Mouse (Mus musculus) lung, embryonic 14.5 days (tissue): Measurements from ENCODE around the gene Adipor1. TPM values are rescaled to one million over a fixed set of nuclear protein-coding genes. Genes with fewer than 3 reads are reported as not detected.

Source experiments
- ATAC-seq: fragments of 200-750 bp; cut with Nextera tagmentation; 2 replicates; pipeline ENCODE4 v1.8.0; 2017; ENCODE audit warnings: mild to moderate bottlenecking, moderate TSS enrichment, moderate library complexity; ENCODE audit not compliant: insufficient read depth
- DNase-seq: peaks from one replicate; pipeline ENCODE4 v3.0.0-alpha.2; 2015
- H3K27ac ChIP-seq: fragments of 300-500 bp; sonication (generic); 2 replicates; pipeline ENCODE4 v1.5.1; 2014; ENCODE audit warnings: low read depth, mild to moderate bottlenecking, moderate library complexity
- H3K27me3 ChIP-seq: fragments of 300-500 bp; sonication (generic); 2 replicates; pipeline ENCODE4 v1.6.1; 2014; ENCODE audit warnings: low read length, control low read depth; ENCODE audit not compliant: insufficient read depth
- H3K36me3 ChIP-seq: fragments of 300-500 bp; sonication (generic); 2 replicates; pipeline ENCODE4 v1.6.1; 2014; ENCODE audit warnings: control low read depth; ENCODE audit not compliant: insufficient read depth
- H3K4me1 ChIP-seq: fragments of 300-500 bp; sonication (generic); 2 replicates; pipeline ENCODE4 v1.6.1; 2014; ENCODE audit warnings: antibody characterized with exemption, control low read depth; ENCODE audit not compliant: insufficient read depth
- H3K4me2 ChIP-seq: fragments of 300-500 bp; sonication (generic); 2 replicates; pipeline ENCODE4 v1.6.1; 2014; ENCODE audit warnings: mild to moderate bottlenecking
- H3K4me3 ChIP-seq: fragments of 300-500 bp; sonication (generic); 2 replicates; pipeline ENCODE4 v1.5.1; 2014; ENCODE audit warnings: low read depth, low read length
- H3K9ac ChIP-seq: fragments of 300-500 bp; sonication (generic); 2 replicates; pipeline ENCODE4 v1.6.1; 2014
- H3K9me3 ChIP-seq: fragments of 300-500 bp; sonication (generic); 2 replicates; pipeline ENCODE4 v1.6.1; 2016; ENCODE audit warnings: low read depth, low read length, control low read depth
- CTCF ChIP-seq: IDR thresholded peaks from 2 replicates; pipeline ENCODE4 v1.5.1; 2016; ENCODE audit warnings: antibody characterized with exemption, low read depth
- whole genome bisulfite sequencing: fragments of 180-500 bp; shearing (Covaris S2); extraction: QIAGEN DNeasy Blood & Tissue Kit; methylation state at CpG from one replicate; pipeline ENCODE4 v1.1.7; 2014; 5-methylcytosine and 5-hydroxymethylcytosine counted together
- polyA plus RNA-seq: library from polyadenylated mRNA; unstranded; fragments of >200 nt; fragmentation: Nextera tagmentation; extraction: Ambion mirVana; gene quantifications from 2 replicates; pipeline ENCODE4 v1.2.1, GENCODE M21; 2014

Gene Adipor1
- polyA plus RNA-seq, 1 experiment from 2014 or later, result 86.8 TPM

- TF ChIP-seq CTCF, result no peak
- WGBS, result 19% methylated on average over 5 of the region's 5 CpGs
- H3K27ac ChIP-seq, result no peak overlapping the region
These were observed 40.9 kb downstream of the Adipor1 start for GRCm38 (mm10) chr1:134456060-134456459.

GRCm38 (mm10) chr1:134458139-134458727 lies 43.1 kb downstream of the Adipor1 start:
- Histone ChIP-seq H3K4me3 (no peak overlapping the region), H3K4me1 (0 out of 2 replicates have a peak, but pooled peaks cover 4% of the 10 kb centered on the region), H3K27me3 (no peaks in the 10 kb centered on the region), H3K27ac (no peak overlapping the region), H3K36me3 (peaks cover 38% of the 10 kb centered on the region), H3K4me2 (no peak overlapping the region), H3K9ac (no peak overlapping the region), H3K9me3 (no peaks in the 10 kb centered on the region)
- no peak for DNase-seq
- ATAC-seq, result no peak
- TF ChIP-seq CTCF, result no peak
- 88% methylated on average over 7 of the region's 7 CpGs for WGBS

More at GRCm38 (mm10) chr1:134456060-134456459, 40.9 kb downstream of the Adipor1 start:
- no peak for DNase-seq
- ATAC-seq, result no peak
- Histone ChIP-seq H3K9me3 (no peaks in the 10 kb centered on the region), H3K4me3 (peak overlapping the region; percentile 85), H3K9ac (peak overlapping the region; percentile 95), H3K4me1 (0 out of 2 replicates have a peak, but pooled peaks cover 4% of the 10 kb centered on the region), H3K4me2 (peak overlapping the region; percentile 63), H3K27me3 (no peaks in the 10 kb centered on the region), H3K36me3 (peaks cover 28% of the 10 kb centered on the region)

- Histone ChIP-seq H3K4me1 (0 out of 2 replicates have a peak, but pooled peaks cover 4% of the 10 kb centered on the region), H3K27me3 (no peaks in the 10 kb centered on the region), H3K36me3 (peaks cover 59% of the 10 kb centered on the region), H3K9me3 (no peaks in the 10 kb centered on the region), H3K9ac (no peak overlapping the region), H3K27ac (no peak overlapping the region), H3K4me3 (no peak overlapping the region), H3K4me2 (no peak overlapping the region)
- ATAC-seq, result no peak
- no peak for TF ChIP-seq CTCF
- no peak for DNase-seq
- WGBS, result 91% methylated on average over 1 of the region's 1 CpGs
These were observed 45.4 kb downstream of the Adipor1 start for GRCm38 (mm10) chr1:134460294-134461284.

Other genes starting within 250 kb of the Adipor1 start
- 0.54 TPM in 1 of 2 replicates, not detected in the other for gene Chil1, start 233.2 kb upstream of the Adipor1 start, polyA plus RNA-seq
- not detected in 2 replicates for gene Mybph, start 221.9 kb upstream of the Adipor1 start, polyA plus RNA-seq
- 0.30 and 0.92 TPM in 2 replicates for gene Adora1, start 179.9 kb upstream of the Adipor1 start, polyA plus RNA-seq
- gene Myog, start 125.4 kb upstream of the Adipor1 start, polyA plus RNA-seq, result not detected in 2 replicates
- 2.4 and 2.6 TPM in 2 replicates for gene Ppfia4, start 82.5 kb upstream of the Adipor1 start, polyA plus RNA-seq
- 106 TPM in 2 replicates for gene Tmem183a, start 53.4 kb upstream of the Adipor1 start, polyA plus RNA-seq
- gene 4933406M09Rik, start 29.4 kb upstream of the Adipor1 start, polyA plus RNA-seq, result not detected in 2 replicates
- gene Cyb5r1, start 9.8 kb upstream of the Adipor1 start, polyA plus RNA-seq, result 33.9 and 37.8 TPM in 2 replicates
- gene Klhl12, start 40.2 kb downstream of the Adipor1 start, polyA plus RNA-seq, result 26.6 and 29.9 TPM in 2 replicates
- gene Rabif, start 79.3 kb downstream of the Adipor1 start, polyA plus RNA-seq, result 38.4 and 39.6 TPM in 2 replicates
- 0.27 TPM in 1 of 2 replicates, not detected in the other for gene Mgat4e, start 134.3 kb downstream of the Adipor1 start, polyA plus RNA-seq
- 54.7 and 59.0 TPM in 2 replicates for gene Kdm5b, start 144.8 kb downstream of the Adipor1 start, polyA plus RNA-seq
- 0.58 and 1.0 TPM in 2 replicates for gene Syt2, start 231.3 kb downstream of the Adipor1 start, polyA plus RNA-seq